Mouse (Mus musculus) midbrain, embryonic 14.5 days (tissue): ENCODE data around the gene Tas2r137. TPM values are rescaled to one million over a fixed set of nuclear protein-coding genes. Genes with fewer than 3 reads are reported as not detected.

Experiments used
- ATAC-seq: fragments of 200-750 bp; cut with Nextera tagmentation; 2 replicates; pipeline ENCODE4 v1.8.0; 2017; ENCODE audit warnings: moderate number of reproducible peaks, moderate library complexity; ENCODE audit not compliant: low FRiP score, low TSS enrichment
- DNase-seq: peaks from one replicate; pipeline ENCODE4 v3.0.0-alpha.2; 2015
- H3K27ac ChIP-seq: fragments of 300-500 bp; sonication (generic); replicated peaks from 2 replicates; pipeline ENCODE4 v1.5.1; 2014; ENCODE audit warnings: mild to moderate bottlenecking, low read depth, low read length, moderate library complexity
- H3K27me3 ChIP-seq: fragments of 300-500 bp; sonication (generic); 2 replicates; pipeline ENCODE4 v1.6.1; 2014; ENCODE audit warnings: low read length, control low read depth, mixed read lengths; ENCODE audit not compliant: control insufficient read depth, insufficient read depth
- H3K36me3 ChIP-seq: fragments of 300-500 bp; sonication (generic); 2 replicates; pipeline ENCODE4 v1.6.1; 2014; ENCODE audit warnings: low read length, control low read depth; ENCODE audit not compliant: control insufficient read depth, insufficient read depth
- H3K4me1 ChIP-seq: fragments of 300-500 bp; sonication (generic); 2 replicates; pipeline ENCODE4 v1.6.1; 2014; ENCODE audit warnings: mild to moderate bottlenecking, antibody characterized with exemption, low read length, control low read depth; ENCODE audit not compliant: control insufficient read depth, insufficient read depth
- H3K4me2 ChIP-seq: fragments of 300-500 bp; sonication (generic); 2 replicates; pipeline ENCODE4 v1.6.1; 2014; ENCODE audit warnings: mild to moderate bottlenecking, low read length, moderate library complexity
- H3K4me3 ChIP-seq: fragments of 300-500 bp; sonication (generic); replicated peaks from 2 replicates; pipeline ENCODE4 v1.5.1; 2014; ENCODE audit warnings: low read depth, low read length
- H3K9ac ChIP-seq: fragments of 300-500 bp; sonication (generic); replicated peaks from 2 replicates; pipeline ENCODE4 v1.6.1; 2014; ENCODE audit warnings: mild to moderate bottlenecking, low read length, moderate library complexity
- H3K9me3 ChIP-seq: fragments of 300-500 bp; sonication (generic); 2 replicates; pipeline ENCODE4 v1.6.1; 2016; ENCODE audit warnings: low read length, control low read depth, mixed read lengths; ENCODE audit not compliant: control insufficient read depth
- WGBS: fragments of 180-500 bp; shearing (Covaris S2); extraction: QIAGEN DNeasy Blood & Tissue Kit; methylation state at CpG from one replicate; pipeline ENCODE4 v1.1.7; 2014; 5-methylcytosine and 5-hydroxymethylcytosine counted together
- polyA plus RNA-seq: library from polyadenylated mRNA; unstranded; fragments of >200 nt; fragmentation: Nextera tagmentation; extraction: Ambion mirVana; gene quantifications from 2 replicates; pipeline ENCODE4 v1.2.1, GENCODE M21; 2014

Gene Tas2r137
- not detected in 2 replicates for polyA plus RNA-seq

GRCm38 (mm10) chr6:40490933-40491332 is at the start of gene Tas2r137:
Gene Tas2r137 (plus strand): TSS chr6:40491233.
- H3K4me2 ChIP-seq, result no peak within 1 kb of the TSS
- ATAC-seq, result no peak

GRCm38 (mm10) chr6:40441276-40441675 is 49.8 kb upstream of the Tas2r137 start:
- H3K27me3 ChIP-seq, result no peaks in the 10 kb centered on the region; the same call in 1 of the 2 replicates
- H3K9me3 ChIP-seq, result no peaks in the 10 kb centered on the region
- H3K27ac ChIP-seq, result no peak overlapping the region
- ATAC-seq, result no peak
- H3K4me2 ChIP-seq, result no peak overlapping the region
- 70% methylated on average over 3 of the region's 3 CpGs for WGBS
- no peaks in the 10 kb centered on the region for H3K36me3 ChIP-seq
- H3K9ac ChIP-seq, result no peak overlapping the region
- H3K4me1 ChIP-seq, result no peaks in the 10 kb centered on the region
- no peak for DNase-seq
- H3K4me3 ChIP-seq, result no peak overlapping the region

More at GRCm38 (mm10) chr6:40490933-40491332, at the start of gene Tas2r137:
- Histone ChIP-seq H3K4me3 (no peak within 1 kb of the TSS), H3K27ac (no peak within 1 kb of the TSS), H3K36me3 (no peaks in the 10 kb centered on the region), H3K9me3 (no peaks in the 10 kb centered on the region), H3K9ac (no peak within 1 kb of the TSS), H3K4me1 (no peaks in the 10 kb centered on the region), H3K27me3 (no peaks in the 10 kb centered on the region)
- no peak for DNase-seq

GRCm38 (mm10) chr6:40441755-40442154 is 49.3 kb upstream of the Tas2r137 start:
- Histone ChIP-seq H3K9ac (no peak overlapping the region), H3K4me3 (no peak overlapping the region), H3K4me2 (no peak overlapping the region), H3K4me1 (no peaks in the 10 kb centered on the region), H3K27ac (no peak overlapping the region), H3K9me3 (no peaks in the 10 kb centered on the region), H3K36me3 (no peaks in the 10 kb centered on the region), H3K27me3 (no peaks in the 10 kb centered on the region; the same call in 1 of the 2 replicates)
- ATAC-seq, result no peak
- peak; percentile 21 for DNase-seq
- WGBS, result 37% methylated on average over 3 of the region's 3 CpGs

GRCm38 (mm10) chr6:40443281-40443928 is 47.6 kb upstream of the Tas2r137 start:
- ATAC-seq, result peak; percentile 34; the same call in 1 of the 2 replicates

GRCm38 (mm10) chr6:40448626-40449025 is 42.4 kb upstream of the Tas2r137 start:
- Histone ChIP-seq H3K27me3 (no peaks in the 10 kb centered on the region), H3K4me1 (no peaks in the 10 kb centered on the region), H3K4me2 (no peak overlapping the region), H3K9me3 (no peaks in the 10 kb centered on the region), H3K4me3 (no peak overlapping the region), H3K36me3 (no peaks in the 10 kb centered on the region), H3K27ac (no peak overlapping the region), H3K9ac (no peak overlapping the region)
- DNase-seq (no peak), ATAC-seq (no peak)

More at GRCm38 (mm10) chr6:40443281-40443928, 47.6 kb upstream of the Tas2r137 start:
- Histone ChIP-seq H3K4me1 (no peaks in the 10 kb centered on the region), H3K9me3 (no peaks in the 10 kb centered on the region), H3K36me3 (no peaks in the 10 kb centered on the region), H3K27me3 (no peaks in the 10 kb centered on the region; the same call in 1 of the 2 replicates), H3K27ac (no peak overlapping the region), H3K9ac (no peak overlapping the region), H3K4me3 (no peak overlapping the region), H3K4me2 (no peak overlapping the region)
- WGBS, result 55% methylated on average over 10 of the region's 10 CpGs
- DNase-seq, result no peak

GRCm38 (mm10) chr6:40454436-40455041 is 36.5 kb upstream of the Tas2r137 start:
- H3K36me3 ChIP-seq, result no peaks in the 10 kb centered on the region
- no peaks in the 10 kb centered on the region for H3K4me1 ChIP-seq
- H3K27me3 ChIP-seq, result no peaks in the 10 kb centered on the region
- no peak overlapping the region for H3K27ac ChIP-seq
- 23% methylated on average over 7 of the region's 7 CpGs for WGBS
- H3K9me3 ChIP-seq, result no peaks in the 10 kb centered on the region
- no peak overlapping the region for H3K9ac ChIP-seq
- H3K4me3 ChIP-seq, result no peak overlapping the region
- no peak for ATAC-seq
- peak; percentile 67 for DNase-seq
- no peak overlapping the region for H3K4me2 ChIP-seq

- 45% methylated on average over 6 of the region's 6 CpGs for WGBS
- Histone ChIP-seq H3K9me3 (no peaks in the 10 kb centered on the region), H3K9ac (no peak overlapping the region), H3K27me3 (no peaks in the 10 kb centered on the region), H3K4me1 (no peaks in the 10 kb centered on the region), H3K27ac (no peak overlapping the region), H3K4me3 (no peak overlapping the region), H3K4me2 (no peak overlapping the region), H3K36me3 (no peaks in the 10 kb centered on the region)
- DNase-seq, result no peak
- no peak for ATAC-seq
These were observed 25.3 kb upstream of the Tas2r137 start for GRCm38 (mm10) chr6:40465710-40466109.

- Histone ChIP-seq H3K4me1 (peaks cover 17% of the 10 kb centered on the region), H3K4me3 (peak within 1 kb of the TSS; percentile 82), H3K36me3 (peaks cover 23% of the 10 kb centered on the region), H3K9ac (peak within 1 kb of the TSS; percentile 82), H3K27ac (peak within 1 kb of the TSS; percentile 93), H3K27me3 (no peaks in the 10 kb centered on the region), H3K4me2 (peak within 1 kb of the TSS; percentile 83), H3K9me3 (no peaks in the 10 kb centered on the region)
- DNase-seq, result peak; percentile 97
- 1% methylated on average over 54 of the region's 54 CpGs for WGBS
- ATAC-seq, result peak; percentile 97
These were observed 19.9 kb upstream of the Tas2r137 start, which contains the start of gene Ssbp1 for GRCm38 (mm10) chr6:40470916-40471719. Gene Ssbp1 (plus strand): TSS chr6:40471352.
